Mouse (Mus musculus): ENCODE results near the gene Mcu.

DNA sequence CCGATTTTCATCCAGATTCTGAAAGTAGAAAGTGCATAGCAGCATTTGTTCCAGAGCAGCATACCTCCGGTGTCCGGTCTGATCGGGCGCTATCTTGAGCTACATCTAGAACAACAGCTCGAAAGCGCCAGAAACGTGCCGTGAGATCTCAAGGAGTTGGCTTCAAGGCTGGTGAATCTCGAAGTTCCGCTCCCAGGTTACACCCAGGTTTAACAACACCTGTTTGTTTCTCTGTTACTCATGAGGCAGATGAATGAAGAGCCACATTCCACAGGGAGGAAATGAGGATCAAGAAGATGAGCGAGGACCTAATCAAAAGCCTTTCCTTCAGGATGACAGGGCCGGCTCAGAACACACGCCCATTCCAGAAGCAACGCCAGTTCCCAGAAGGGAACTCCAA is 29.7 kb downstream of the Mcu start:
- TF ChIP-seq POLR2A (IDR thresholded peaks at IDR 0.05; ENCODE audit: low read depth, low read length) (no peak), CTCF (IDR thresholded peaks at IDR 0.05; ENCODE audit: extremely low read depth, insufficient read depth, insufficient read length, insufficient replicate concordance) (no peak)

Data from spleen, adult 2 months (tissue).